Mouse (Mus musculus) cortical plate, adult 2 months (tissue): ENCODE results near the gene Zbtb7a.

ENCODE experiments used
- CTCF ChIP-seq: fragments of 200-500 bp; IDR thresholded peaks from 2 replicates; pipeline ENCODE4 v1.5.1; 2011; ENCODE audit warnings: mild to moderate bottlenecking, control low read depth, low read length; ENCODE audit not compliant: insufficient read depth; ENCODE audit errors: extremely low read depth
- POLR2A ChIP-seq: fragments of 200-500 bp; IDR thresholded peaks from 2 replicates; pipeline ENCODE4 v1.6.1; 2011; ENCODE audit warnings: mild to moderate bottlenecking, low read length, control low read depth; ENCODE audit not compliant: insufficient read depth; ENCODE audit errors: extremely low read depth

- TF ChIP-seq CTCF (no peak), POLR2A (no peak)
These were observed 5.0 kb downstream of the Zbtb7a start for GRCm38 (mm10) chr10:81140005-81140404.
